Mouse (Mus musculus): Measurements from ENCODE around the gene Nr4a1.

Nr4a1 gene

GRCm38 (mm10) chr15:101316279-101316912, 62.3 kb downstream of the Nr4a1 start:
- no peak for DNase-seq (ENCODE audit: low spot score)

DNA sequence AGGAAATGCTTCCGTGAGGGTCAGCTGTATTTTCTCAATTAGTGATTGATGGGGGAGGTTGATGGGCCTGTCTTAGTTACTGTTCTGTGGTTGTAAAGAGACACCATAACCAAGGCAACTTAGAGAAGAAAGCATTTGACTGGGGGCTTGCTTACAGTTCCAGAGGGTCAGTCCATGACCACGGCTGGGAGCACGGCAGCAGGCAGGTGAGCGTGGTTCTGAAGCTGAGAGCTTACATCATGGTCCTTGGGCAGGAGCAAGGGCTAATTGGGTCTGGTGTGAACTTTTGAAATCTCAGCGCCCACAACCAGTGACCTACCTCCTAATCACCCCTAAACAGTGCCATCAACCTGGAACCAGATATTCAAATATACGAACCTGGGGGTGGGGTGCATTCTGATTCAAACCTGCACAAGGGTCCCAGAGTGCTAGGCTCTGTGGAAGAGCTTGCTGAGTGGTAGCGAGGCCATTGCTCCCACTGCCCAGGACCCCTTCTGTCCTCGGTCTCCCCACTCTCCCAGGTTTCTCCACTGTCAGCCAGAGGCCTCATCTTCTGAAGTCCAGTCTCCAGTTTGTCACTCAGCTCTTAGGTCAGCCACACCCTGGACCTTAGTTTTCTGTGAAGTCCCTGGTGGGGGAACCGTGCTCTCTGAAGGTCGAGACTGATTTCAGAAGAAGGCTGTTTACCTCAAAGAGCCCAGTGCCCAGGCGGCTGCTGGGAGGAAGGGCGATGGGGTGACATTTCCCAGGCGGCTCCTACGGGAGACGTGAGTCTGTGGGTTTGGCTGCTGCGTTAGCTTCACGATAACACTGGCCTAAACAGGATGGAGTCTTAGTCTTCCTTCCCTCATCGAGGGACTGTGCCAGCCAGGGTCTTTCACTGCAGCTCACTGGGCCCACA, 63.1 kb downstream of the Nr4a1 start:
- no peak for DNase-seq (ENCODE audit: low spot score)

- no peak for DNase-seq (ENCODE audit: low spot score)
Measured at GRCm38 (mm10) chr15:101317814-101318500, 63.9 kb downstream of the Nr4a1 start.

DNA sequence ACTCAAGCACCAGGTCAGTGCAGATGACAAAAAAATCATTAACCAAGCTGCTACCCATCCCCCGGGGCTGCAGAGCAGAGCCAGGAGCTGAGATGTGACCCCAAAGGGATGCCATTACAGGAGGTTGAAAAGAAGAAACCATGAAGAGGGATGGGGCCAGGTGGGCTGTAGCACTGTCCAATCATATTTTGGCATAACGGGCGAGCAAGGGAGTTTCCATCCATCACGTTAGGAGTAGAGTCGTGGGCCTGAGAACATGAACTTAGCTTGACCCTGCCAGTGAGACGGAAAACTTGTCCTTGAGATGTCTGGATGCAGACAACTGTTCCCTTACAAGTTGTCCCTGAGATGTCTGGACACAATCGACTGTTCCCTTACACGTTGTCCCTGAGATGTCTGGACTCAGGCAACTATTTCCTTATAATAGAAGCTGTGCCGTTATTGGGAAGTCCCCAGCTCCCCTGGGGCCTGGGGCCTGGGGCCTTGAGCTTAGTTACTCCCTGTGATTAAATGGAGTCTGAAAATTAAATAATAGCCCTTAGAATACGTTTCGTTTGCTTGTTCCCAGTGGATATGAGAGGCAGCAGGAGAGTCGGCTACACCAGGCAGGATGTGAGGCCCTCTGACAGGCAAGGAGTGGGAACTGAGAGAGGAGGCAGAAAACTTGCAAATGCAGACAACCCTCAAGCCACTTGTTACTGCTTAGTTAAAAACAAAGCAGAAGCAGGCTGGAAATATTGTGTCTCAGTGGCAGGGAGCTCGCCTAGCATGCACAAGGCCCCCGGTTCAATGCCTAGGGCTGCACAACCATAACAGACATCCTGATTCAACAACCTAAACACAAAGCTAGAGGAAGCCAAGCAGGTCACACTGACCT, 65.1 kb downstream of the Nr4a1 start:
- no peak for DNase-seq (ENCODE audit: low spot score)

DNA sequence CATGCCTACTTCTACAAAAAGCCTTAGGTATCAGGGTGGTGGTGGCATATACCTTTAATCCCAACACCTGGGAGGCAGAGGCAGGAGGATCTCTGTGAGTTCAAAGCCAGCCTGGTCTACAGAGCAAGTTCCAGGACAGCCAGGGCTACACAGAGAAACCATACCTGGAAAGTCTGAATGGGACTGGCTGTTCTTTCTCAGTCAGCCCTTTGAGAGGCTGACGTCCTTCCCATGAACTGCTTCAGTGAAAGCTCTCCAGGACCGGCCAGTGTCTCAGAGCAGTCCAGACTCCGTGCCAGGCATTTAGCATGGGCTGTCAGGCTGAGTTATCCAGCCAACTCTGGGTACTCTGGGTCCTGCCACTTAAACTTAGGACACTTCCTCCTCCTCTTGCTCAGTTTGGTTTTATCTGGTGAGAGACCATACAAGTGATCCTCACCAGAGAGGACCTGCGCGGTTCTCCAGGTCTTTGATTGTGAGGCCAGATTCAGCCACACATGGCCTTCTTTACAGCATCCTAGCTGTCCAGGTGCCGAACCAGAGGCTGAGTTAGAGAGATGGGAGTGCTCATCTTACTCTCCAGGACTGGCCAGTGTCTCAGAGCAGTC, 66.0 kb downstream of the Nr4a1 start:
- DNase-seq (ENCODE audit: low spot score): no peak

DNA sequence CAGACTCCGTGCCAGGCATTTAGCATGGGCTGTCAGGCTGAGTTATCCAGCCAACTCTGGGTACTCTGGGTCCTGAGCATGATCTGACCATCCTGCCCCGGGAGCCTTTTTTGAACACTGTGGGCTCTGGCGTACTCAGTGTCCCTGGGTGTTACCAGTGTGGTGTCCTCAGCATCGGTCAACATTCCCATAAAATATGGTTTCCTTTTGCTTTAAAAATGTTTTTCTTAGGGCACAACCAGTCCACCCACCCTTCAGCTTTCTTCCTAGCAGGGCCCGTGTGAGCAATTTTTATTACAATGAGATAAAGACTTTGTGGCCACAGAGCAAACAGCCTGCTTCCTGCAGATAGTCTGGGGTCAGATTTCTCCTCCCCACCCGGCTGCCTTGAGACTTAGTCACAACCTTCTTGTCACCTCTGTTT, 66.6 kb downstream of the Nr4a1 start:
- DNase-seq (ENCODE audit: low spot score): no peak

- no peak for DNase-seq (ENCODE audit: low spot score)
Measured at GRCm38 (mm10) chr15:101321126-101321525, 67.1 kb downstream of the Nr4a1 start.

DNA sequence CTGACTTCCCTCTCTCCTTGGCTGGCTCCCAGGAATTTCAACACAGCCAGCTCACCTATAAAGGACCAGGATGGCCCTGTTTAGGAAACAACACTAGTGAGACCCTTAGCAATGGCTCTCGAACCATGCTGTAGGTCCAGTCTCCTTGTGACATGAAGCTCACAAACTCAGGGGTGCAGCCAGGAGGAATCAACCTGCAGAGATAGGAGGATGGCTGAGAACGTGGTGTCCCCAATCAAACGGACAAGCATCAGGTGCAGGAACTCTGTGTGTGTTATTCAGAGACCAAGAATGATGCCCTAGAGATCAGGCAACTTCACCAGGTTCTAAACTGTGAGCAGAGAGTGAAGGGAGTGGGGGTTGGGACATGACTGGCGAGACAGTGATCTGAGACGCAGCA, 68.0 kb downstream of the Nr4a1 start:
- DNase-seq (ENCODE audit: low spot score): no peak

DNA sequence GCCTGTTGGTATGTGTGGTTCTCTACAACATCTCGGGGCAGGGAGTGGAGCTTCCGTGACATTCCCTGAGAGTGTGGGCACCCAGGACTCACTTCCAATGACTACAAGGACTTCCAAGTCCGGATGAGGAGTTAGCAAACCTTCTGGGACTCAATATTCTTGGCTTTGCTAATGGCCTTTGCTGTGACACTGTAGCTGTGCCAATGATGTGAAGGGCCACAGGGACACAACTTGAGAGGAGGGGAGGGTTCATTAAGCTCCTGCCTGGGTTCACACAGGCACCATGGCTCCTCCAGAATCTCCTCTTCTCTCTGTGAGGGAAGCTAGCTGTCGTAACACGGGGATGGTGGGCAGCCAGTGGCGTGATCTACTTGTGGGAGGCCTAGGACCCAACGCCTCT, 68.6 kb downstream of the Nr4a1 start:
- DNase-seq (ENCODE audit: low spot score): no peak

GRCm38 (mm10) chr15:101323511-101323910, 69.4 kb downstream of the Nr4a1 start:
- no peak for DNase-seq (ENCODE audit: low spot score)
